Mouse (Mus musculus) lung, postnatal 14 days (tissue): ENCODE results near the gene Podxl.
"Not testable (repeated sequence)": the region's sequence is repeated elsewhere in the genome, so short reads cannot be mapped to it uniquely, and the experiment has no call there.

Experiments
- DNase-seq: peaks from one replicate; pipeline ENCODE4 v3.0.0; 2021

Podxl gene

DNA sequence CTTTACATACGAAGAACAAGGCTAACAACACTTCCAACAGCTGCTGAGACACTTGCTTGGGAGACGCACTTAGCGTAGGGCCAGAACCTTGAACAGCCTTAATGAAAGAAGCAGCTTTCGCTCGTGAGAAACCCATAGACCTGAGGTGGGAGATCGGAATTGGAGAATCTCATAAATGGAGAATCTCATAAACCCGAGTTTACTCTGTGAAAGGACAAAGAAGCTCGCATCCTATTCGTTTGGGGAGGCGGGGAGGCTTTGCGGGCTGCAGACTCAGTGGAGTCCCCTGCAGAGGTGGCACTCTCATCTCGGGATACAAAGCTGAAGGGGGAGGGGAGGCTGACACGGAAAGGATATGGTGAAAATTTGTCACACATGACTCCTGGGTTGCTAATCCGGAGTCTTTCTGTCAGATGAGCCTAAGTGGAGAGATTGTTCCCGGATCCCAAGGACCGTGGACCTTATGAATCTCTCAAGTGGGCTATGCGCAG lies 1.2 kb upstream of the Podxl start:
- no peak for DNase-seq

DNA sequence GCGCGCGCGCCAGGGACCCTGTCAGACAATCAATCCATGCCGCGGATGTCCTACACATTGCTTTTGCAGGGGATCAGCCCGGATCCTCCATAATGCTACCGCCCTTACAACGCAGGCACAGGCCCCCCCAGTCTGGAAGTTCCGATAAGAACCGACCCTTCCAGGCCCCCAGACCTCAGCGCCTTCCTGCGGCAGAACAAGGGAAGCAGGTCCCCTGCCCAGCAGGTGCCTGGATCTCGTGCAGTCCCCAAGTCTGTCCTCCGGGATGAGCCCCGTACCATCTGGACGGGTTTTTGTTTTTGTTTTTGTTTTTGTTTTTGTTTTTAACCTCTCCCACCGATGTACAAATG lies 376 bp upstream of the Podxl start:
- no peak for DNase-seq

DNA sequence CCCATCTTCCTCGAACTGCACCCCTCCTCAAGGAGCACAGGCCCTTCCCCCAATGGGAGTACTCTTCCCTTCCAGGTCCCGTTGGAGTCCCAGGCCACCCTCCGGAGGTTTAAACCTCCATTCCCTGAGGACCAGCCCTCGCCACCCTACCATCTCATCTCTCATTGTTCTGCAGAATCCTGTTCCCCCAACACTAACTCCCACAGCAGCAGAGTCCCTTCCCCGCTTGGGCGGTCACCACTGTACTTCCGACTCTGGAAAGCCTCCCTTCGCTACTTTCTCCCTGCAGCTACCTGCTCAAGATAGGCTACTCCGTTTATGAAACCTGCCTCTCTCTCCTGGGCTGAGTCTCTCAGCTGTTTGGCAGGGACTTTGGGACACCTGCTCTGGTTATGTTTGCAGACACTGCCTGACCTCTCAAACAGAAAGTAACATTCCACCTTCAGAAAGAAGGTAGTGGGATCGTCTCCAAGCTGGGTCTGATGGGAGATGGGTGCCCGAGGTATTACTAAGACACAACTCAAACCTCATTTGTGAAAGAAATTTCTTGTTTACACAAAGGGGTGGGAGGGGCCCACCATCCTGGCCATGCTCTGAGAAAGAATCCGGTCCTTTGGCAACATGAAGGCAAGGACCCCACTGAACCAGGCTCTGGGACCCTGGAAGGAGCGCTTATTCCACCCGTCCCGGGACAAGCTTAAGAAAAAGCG lies 1.3 kb downstream of the Podxl start:
- DNase-seq: peak; percentile 25

DNA sequence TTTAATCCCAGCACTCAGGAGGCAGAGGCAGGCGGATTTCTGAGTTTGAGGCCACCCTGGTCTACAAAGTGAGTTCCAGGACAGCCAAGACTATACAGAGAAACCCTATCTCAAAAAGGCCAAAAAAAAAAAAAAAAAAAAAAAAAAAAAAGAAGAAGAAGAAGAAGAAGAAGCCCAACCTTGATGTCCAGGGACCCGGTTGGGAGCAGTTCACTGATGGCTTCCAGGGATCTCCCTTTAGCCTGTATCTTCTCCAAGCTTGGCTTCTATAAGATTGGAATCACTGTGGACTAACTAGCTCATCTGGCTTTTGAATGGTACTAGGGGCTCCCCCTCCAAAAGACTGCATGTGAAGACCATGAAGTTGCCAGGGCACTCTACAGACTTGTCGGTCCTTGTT lies 1.8 kb downstream of the Podxl start:
- DNase-seq: not testable (repeated sequence)

DNA sequence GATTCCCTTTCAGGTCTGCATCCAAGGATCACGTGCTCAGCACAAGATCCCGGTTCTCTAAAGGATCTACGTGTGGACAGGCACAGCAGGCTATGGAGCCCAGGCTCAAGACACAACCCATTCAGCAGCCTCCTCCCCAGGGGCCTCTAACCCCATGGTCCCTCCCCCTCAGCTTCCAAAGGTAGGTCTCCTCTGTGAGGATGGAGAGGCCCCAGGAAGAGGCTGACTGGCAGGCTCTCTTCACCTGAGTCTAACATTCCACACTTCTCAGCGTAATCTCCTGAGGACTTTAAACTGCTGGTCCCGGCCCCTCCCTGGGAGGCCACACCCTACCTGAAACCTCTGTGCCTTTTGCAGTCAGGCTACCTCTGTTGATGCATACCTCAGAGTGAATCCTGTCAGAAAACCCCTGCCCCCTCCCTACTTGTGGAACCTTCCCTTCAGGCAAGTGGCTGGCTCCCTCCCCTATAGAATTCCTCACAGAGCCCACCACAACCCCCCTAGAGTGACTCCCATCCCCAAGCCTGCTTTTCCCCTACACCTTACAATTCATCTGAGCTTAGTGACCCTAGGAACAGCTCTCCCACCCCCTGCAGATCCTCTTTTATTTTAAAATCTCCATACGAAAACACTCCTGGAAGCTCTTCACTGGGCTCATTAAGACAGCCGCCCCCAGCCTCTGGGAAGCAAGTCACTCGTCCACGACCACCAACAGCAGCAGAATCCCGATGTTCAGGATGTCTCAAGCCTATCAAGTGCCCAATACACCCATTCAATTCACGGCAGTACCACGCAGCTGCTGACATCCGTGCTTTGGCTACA lies 3.4 kb downstream of the Podxl start:
- DNase-seq: no peak

DNA sequence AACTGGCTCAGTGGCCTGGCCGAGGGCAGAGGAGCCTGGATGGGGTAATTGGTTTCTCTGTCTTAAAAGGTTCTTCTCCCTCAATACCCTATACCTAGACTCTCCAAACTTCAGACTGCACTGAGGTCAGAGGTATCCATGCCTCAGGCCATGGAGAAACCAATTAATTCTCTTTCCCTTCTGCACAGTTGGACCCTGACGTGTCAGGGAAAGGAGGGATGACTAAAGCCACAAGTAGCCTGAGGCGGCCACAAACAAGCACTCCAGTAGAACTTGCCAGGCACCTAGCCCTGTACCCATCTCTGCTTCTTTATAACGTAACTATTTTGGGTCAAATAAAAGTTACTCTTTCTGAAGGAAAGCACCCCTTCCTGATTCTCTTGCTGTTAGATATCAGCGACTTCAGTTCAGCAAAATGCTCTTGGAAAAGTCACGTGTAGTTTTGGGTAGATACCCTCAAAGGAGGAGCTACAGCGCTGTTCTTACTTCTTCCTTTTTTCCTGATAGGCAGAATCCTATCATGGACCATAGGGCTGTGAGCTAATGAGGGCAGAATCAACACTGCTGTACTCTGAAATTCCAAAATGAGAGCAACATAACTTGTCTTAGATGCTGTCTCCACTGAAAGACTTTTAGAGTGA lies 7.2 kb downstream of the Podxl start:
- no peak for DNase-seq

DNA sequence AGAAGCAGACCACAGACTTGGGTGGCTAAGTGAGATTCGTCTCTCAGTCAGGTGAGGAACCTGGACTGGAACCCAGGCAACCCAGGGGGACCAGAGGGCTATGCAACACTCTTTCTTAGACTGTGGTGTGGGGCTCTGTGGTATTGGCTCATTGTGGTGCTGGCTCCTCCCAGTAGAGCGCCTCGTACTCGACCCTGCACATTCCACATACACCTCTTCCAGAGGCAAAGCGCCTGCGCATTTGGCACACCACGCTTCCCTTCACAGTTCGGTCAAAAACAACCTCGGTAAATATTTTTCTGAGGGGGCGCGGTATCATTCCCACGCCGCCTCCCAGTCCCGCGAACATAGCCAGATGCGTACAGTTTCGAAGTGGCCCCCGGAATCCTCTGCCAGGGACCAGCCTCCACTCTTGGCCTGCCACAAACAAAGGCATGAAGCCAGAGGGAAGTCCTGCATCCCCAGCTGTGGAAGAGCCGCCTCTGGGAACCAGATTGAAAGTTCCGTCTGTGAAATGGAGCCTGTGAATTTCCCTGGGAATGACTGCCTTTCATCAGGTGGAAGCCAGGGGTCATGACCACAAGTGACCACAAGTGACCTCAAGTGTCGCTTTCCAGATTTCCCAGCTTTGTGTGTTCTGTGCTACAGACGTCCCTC lies 12.8 kb downstream of the Podxl start:
- DNase-seq: peak; percentile 44

DNA sequence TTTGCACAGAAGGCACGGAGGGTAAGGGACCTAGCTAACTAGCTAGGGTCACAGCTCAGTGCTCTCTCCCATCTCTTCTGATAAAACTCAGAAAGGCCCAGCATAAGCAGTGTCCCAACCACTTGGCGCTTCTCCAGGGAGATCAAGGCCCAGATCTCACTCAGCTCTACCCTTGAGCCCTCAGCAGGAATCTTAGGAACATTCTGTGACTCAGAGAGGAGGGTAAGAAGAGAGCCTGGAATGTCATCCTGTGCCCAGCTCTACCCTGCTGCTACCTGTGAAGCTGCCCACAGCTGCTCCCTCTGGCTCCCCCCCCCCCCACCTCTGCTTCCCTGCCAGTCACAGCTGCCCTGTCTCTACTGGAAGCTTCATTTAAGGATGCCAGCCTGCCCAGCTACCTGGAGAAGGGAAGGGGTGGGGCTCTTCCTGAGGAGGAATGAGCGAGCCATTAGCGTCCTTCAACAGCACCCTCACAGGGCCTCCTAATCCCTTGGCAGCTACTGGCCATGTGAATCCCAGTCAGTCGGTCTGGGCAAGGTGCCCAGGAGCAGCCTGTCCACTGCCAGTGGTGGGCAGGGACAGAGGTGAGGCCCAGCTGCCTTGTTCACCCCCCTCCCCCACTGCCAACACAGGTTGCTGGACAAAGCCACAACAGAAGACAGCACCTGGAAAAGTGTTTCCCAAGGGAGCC lies 14.3 kb downstream of the Podxl start:
- DNase-seq: peak; percentile 74

DNA sequence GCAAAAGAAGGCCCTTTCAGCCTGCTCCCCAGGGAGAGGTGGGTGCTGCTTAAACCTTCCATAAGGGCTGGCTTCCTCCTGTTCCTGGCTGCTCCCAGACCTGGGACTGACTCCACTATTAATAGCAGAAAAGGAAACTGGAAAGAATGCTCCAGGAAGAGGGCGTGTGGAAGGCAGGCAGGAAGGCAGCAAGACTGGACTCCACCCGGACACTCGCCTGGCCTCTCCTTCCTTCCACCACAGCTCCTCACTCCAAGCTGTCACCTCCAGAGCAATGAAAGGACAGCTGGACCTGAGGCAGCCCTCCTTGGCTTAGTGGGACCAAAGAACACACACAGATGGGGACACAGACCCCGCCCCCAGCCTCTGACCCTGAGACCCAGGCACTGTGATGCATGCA lies 19.5 kb downstream of the Podxl start:
- DNase-seq: peak; percentile 49

DNA sequence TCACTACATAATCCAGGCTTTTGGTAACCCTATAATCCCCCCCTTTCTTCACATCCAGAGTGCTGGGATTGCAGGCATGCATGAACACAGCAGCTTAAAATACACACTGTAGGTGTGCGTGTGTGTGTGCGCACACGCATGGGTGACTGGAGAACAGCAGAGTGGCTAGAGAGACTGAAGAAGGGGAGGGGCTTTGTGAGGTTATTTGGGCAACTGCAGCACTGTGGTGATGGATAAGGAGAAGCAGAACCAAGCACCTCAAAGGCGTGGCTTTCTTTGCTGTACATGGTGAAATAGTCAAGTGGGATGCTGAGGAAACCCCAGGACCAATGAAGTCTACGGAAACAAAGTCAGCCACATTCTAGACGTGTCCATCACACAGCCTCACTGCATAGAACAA lies 23.8 kb downstream of the Podxl start:
- no peak for DNase-seq

DNA sequence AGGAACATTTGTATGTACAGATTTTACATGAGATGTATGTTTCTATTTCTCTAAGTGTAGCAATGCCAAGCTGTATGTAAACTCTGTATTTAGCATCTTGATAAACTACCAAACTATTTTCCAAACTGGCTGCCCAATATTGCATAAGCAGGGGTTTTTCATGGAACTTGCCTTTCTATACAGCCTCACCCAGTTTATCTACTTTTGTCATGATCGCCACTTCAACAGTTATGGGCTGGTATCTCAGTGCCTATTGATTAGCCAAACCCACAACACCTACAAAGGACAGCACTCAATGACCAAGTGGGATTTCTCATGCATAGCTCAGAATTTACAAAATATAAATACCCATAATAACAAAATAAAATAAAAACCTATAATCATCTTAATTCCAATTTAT lies 25.7 kb downstream of the Podxl start:
- DNase-seq: no peak

DNA sequence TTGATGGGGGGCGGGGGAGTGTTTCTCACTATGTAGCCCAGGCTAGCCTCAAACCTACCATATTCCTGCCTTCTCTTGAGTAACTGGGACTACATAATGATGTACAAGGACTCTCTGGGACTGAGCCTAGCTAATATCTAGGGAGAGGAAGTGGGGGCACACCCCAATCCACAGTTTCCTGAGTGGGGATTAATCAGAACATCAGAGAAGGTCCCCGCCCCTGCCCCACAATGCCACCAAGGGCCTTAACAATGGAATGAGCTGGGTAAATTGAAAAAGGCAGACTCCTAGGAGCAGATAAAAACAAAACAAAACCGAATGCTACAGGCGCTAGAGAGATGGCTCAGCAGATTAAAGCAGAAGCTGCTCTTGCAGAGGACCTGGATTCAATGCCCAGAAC lies 26.6 kb downstream of the Podxl start:
- no peak for DNase-seq

DNA sequence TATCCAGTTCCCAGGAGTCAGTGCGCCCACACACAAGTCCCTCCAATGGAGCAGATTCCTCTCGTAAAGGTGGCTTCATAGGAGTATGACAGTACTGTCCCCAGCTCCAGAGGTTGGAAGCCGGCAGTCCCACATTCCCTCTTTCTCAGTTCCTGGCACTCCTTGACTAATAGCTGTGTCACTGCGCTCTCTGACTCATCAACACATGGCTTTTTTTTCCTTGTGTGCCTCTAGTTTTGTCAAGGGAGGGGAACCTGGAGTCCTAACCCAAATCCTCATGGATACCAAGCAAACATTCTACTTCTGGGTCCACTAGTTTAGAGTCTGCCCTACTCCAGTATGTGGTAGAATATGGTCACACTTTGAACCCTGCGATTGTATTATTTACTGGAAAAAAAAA lies 29.1 kb downstream of the Podxl start:
- no peak for DNase-seq

DNA sequence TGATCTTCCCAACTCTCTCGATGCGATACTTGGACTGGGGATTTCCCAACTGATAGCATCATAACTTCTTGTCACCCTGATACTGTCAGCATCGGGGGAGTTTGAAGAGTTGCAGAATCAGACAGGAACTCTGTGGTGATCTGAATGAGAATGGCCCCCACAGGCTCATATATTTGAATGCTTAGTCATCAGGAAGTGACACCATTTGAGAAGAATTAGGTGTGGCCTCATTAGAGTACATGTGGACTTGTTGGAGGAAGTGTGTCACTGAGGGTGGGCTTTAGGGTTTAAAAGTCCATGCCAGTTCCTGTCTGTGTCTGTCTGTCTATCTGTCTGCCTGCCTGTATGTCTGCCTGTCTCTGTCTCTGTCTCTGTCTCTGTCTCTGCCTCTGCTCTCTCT lies 31.9 kb downstream of the Podxl start:
- no peak for DNase-seq

DNA sequence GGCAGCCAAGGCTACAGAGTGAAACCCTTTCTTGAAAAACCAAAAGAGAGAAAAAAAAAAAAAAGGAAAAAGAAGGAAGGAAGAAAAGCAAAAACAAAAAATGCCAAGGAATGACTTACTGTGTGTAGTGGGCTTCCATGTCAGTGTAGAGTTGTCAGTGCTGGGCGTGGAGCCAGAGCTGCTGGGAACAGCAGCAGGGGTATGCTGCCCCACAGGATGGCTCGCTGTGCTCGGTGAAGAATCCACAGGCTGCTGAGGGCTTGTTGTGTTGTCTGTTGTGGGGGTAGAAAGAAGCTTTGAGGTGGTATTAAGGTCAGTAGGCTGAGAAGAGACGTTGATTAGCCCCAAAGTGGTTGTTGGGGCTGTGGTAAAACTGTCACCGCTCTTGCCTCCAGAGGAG lies 35.4 kb downstream of the Podxl start:
- no peak for DNase-seq

DNA sequence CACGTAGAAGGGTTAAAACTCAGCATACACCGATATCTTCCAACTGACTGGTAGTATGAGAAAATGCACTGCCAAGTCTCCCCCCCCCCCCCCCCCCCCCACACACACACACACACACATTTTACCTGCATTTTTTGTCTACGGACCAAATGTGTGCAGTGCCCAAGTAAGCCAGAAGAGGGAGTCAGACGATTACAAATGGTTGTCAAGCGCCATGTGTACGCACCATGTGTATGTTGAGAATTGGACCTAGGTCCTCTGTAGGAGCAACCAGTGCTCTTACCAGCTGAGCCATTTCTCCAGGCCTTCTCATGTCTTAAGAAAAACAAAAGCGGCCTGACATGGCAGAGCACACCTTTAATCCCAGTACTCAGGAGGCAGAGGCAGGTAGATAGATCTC lies 35.9 kb downstream of the Podxl start:
- DNase-seq: peak; percentile 74

DNA sequence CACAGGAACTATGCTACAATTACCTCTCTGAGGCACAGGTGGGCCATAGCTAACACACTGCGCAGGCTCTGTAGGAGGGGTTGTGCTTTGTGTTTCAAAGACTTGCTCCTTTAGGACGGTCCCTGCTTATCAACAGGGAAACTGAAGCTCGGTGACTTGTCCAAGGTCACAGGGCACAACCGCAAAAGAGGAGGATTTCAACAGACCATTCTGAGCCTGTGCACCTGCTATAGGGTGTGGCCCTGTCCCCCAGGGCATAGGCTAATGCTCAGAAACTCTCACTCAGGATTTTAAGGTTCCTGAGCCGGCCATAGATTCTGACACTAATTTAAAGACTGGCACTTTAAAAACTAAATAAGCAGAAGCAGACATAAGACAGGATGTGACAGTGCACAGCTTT lies 36.9 kb downstream of the Podxl start:
- no peak for DNase-seq

DNA sequence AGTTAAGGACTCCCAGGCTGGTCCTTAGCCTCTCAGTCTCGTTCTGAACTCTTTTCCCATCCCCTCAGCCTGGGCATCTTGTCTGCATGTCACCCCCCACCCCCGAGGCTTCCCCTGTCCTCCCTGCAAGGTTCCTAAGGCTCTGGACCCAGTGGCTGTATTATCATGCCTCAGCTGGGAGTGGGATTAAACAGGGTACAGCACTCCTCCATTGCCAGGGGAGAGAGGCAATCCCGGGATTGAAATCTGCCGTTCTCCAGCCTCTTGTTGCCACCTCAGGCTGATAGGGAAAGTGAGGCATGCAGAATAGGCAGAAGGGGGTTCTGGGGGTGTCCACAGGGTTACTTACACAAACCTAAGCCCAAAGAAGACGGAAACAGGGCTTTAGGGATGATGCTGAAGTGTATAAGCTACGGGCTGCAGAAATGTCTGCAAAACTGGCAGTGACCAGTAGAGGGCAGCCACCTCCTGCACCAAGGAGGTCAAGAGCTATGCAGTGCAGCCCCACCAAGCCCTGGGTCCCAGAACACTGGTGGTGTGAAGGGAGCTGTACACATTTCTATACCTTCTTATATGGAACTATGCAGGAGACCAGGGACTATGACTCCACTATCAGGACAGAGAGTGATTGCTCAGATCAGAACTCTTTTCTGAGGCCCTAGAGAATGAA lies 38.4 kb downstream of the Podxl start:
- peak; percentile 75 for DNase-seq

DNA sequence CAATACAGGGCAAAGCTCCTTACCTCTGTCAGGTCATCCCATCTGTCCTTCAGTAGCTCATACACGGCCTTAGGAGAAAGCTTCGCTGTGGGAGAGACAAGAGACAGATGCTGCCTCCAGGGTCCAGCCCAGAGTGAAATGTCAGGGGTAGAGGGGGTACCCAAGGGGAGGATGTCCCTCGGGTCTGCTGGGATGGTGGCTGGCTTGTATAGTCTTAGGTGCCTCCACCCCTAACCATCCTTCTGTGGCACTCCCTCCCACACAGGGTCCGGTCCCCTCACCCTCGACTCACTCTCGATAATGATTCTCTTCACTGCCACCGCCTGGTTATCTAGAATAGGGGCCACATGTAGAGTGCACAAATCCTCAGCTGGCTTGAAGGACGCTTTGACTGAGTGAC lies 39.1 kb downstream of the Podxl start:
- DNase-seq: no peak

DNA sequence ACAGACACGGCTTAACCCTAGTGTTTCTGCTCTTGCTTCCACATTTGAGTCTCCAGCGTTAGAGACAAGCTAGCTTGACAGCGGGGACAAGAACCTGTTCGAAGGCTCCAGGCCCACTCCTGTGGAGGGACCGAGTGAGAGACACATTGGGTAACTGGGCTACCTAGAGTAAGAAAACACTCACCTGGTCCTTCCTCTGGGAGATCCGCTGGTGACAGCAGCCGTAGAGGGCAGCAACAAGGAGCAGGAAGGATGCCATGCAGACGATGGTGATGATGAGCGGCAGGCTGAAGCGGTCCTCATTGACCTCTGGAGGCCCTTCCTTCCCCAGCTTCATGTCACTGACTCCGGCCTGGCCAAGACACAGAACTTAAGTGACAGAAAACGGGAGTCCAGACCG lies 39.7 kb downstream of the Podxl start:
- no peak for DNase-seq

DNA sequence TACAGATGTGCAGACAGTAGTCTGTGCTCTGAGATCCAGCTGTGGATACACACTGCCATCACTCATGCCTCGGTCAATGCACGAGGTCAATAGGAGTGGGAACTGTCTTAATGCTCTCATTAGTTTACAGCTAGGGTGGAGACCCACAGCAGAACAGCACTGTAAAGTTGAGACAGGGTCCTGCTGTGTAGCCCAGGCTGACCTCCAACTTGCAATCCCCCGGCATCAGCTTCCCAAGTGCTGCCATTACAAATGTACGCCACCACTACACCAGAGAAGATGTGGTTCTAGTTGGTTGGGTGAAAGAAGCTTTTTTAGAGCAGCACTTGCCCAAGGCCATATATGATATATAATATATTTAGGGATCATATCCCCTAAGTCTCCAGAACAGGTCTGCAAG lies 40.1 kb downstream of the Podxl start:
- DNase-seq: no peak

DNA sequence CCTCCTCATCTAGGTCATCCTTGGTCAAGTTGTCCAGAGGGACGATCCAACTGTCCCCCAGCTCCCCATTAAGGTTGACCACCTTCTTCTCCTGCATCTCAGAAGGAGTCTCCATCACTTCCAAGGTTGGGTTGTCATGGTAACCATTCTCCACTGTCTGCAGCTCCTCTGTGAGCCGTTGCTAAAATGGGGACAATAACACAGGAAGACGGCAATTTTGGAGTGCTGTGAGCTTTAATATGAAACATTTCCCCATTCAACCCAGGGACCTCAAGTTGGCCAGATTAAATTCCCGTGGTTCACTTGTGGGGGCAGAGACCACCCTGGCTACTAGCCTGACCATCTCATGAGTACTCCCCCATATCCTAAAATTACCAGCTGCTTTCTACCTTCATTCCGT lies 40.7 kb downstream of the Podxl start:
- DNase-seq: no peak
